Mouse (Mus musculus) embryonic facial prominence, embryonic 15.5 days (tissue): Measurements from ENCODE around the gene Tfip11. TPM values are rescaled to one million over a fixed set of nuclear protein-coding genes. Genes with fewer than 3 reads are reported as not detected.

Experiments
- polyA plus RNA-seq: library from polyadenylated mRNA; unstranded; fragments of >200 nt; fragmentation: Nextera tagmentation; extraction: Ambion mirVana; gene quantifications from 2 replicates; pipeline ENCODE4 v1.2.1, GENCODE M21; 2015

Tfip11 gene
- polyA plus RNA-seq, 1 experiment from 2014 or later, result 31.1 TPM

Other genes with a start within 250 kb of the Tfip11 start
- 3.4 and 3.7 TPM in 2 replicates for gene Cryba4, start 73.8 kb upstream of the Tfip11 start, polyA plus RNA-seq
- gene Crybb1, start 70.5 kb upstream of the Tfip11 start, polyA plus RNA-seq, result 6.8 and 7.7 TPM in 2 replicates
- 51.0 and 52.0 TPM in 2 replicates for gene Tpst2, start 49.7 kb upstream of the Tfip11 start, polyA plus RNA-seq
- 35.3 and 46.6 TPM in 2 replicates for gene Srrd, start 16.7 kb downstream of the Tfip11 start, polyA plus RNA-seq
- gene Hps4, start 16.7 kb downstream of the Tfip11 start, polyA plus RNA-seq, result 37.6 and 37.7 TPM in 2 replicates
- 0.29 and 0.31 TPM in 2 replicates for gene Gm6583, start 29.7 kb downstream of the Tfip11 start, polyA plus RNA-seq
- 18.3 and 19.4 TPM in 2 replicates for gene Asphd2, start 68.5 kb downstream of the Tfip11 start, polyA plus RNA-seq
- not detected in 2 replicates for gene Gm6588, start 123.1 kb downstream of the Tfip11 start, polyA plus RNA-seq